Mouse (Mus musculus) hindbrain, embryonic 16.5 days (tissue): ENCODE data around the gene Tns1. TPM values are rescaled to one million over a fixed set of nuclear protein-coding genes. Genes with fewer than 3 reads are reported as not detected.
"Not testable (repeated sequence)": the region's sequence is repeated elsewhere in the genome, so short reads cannot be mapped to it uniquely, and the experiment has no call there.

Source experiments
- ATAC-seq: fragments of 200-750 bp; cut with Nextera tagmentation; 2 replicates; pipeline ENCODE4 v1.8.0; 2017; ENCODE audit warnings: moderate TSS enrichment, moderate library complexity
- H3K27ac ChIP-seq: fragments of 300-500 bp; sonication (generic); 2 replicates; pipeline ENCODE4 v1.5.1; 2014; ENCODE audit warnings: low read depth, mild to moderate bottlenecking, control low read depth, low read length, moderate library complexity
- H3K27me3 ChIP-seq: fragments of 300-500 bp; sonication (generic); replicated peaks from 2 replicates; pipeline ENCODE4 v1.6.1; 2014; ENCODE audit warnings: low read length; ENCODE audit not compliant: control insufficient read depth, insufficient read depth
- H3K36me3 ChIP-seq: fragments of 300-500 bp; sonication (generic); 2 replicates; pipeline ENCODE4 v1.6.1; 2014; ENCODE audit warnings: mild to moderate bottlenecking, low read length, moderate library complexity, mixed read lengths; ENCODE audit not compliant: control insufficient read depth, insufficient read depth
- H3K4me1 ChIP-seq: fragments of 300-500 bp; sonication (generic); 2 replicates; pipeline ENCODE4 v1.6.1; 2014; ENCODE audit warnings: low read depth, low read length; ENCODE audit not compliant: control insufficient read depth, insufficient read depth
- H3K4me2 ChIP-seq: fragments of 300-500 bp; sonication (generic); 2 replicates; pipeline ENCODE4 v1.6.1; 2014; ENCODE audit warnings: mild to moderate bottlenecking, low read length, control low read depth, moderate library complexity
- H3K4me3 ChIP-seq: fragments of 300-500 bp; sonication (generic); 2 replicates; pipeline ENCODE4 v1.5.1; 2014; ENCODE audit warnings: mild to moderate bottlenecking, low read length, control low read depth, moderate library complexity
- H3K9ac ChIP-seq: fragments of 300-500 bp; sonication (generic); 2 replicates; pipeline ENCODE4 v1.6.1; 2014; ENCODE audit warnings: low read depth, mild to moderate bottlenecking, control low read depth, low read length, moderate library complexity
- H3K9me3 ChIP-seq: fragments of 300-500 bp; sonication (generic); 2 replicates; pipeline ENCODE4 v1.6.1; 2014; ENCODE audit warnings: mild to moderate bottlenecking, low read length, moderate library complexity; ENCODE audit not compliant: control insufficient read depth
- WGBS: fragments of 180-500 bp; shearing (Covaris S2); extraction: QIAGEN DNeasy Blood & Tissue Kit; methylation state at CpG from one replicate; pipeline ENCODE4 v1.1.7; 2014; 5-methylcytosine and 5-hydroxymethylcytosine counted together
- polyA plus RNA-seq: library from polyadenylated mRNA; unstranded; fragments of >200 nt; fragmentation: Nextera tagmentation; extraction: Ambion mirVana; gene quantifications from 2 replicates; pipeline ENCODE4 v1.2.1, GENCODE M21; 2015

The Tns1 gene
- 13.5 and 13.7 TPM in 2 replicates for polyA plus RNA-seq

- peak within 1 kb of the TSS; percentile 52 for H3K4me3 ChIP-seq
- H3K9ac ChIP-seq: peak within 1 kb of the TSS; percentile 69
- no peaks in the 10 kb centered on the region for H3K9me3 ChIP-seq
- WGBS: under 1% methylated on average over 74 of the region's 84 CpGs
- peaks cover 10% of the 10 kb centered on the region for H3K27me3 ChIP-seq
- H3K4me2 ChIP-seq: peak within 1 kb of the TSS; percentile 90
- no peaks in the 10 kb centered on the region for H3K36me3 ChIP-seq
- no peak within 1 kb of the TSS for H3K27ac ChIP-seq
- peak; percentile 67 for ATAC-seq
- peaks cover 23% of the 10 kb centered on the region for H3K4me1 ChIP-seq
These were observed at the start of gene Tns1 for GRCm38 (mm10) chr1:74124021-74124981. Gene Tns1, minus strand, starts transcription at chr1:74124449.

GRCm38 (mm10) chr1:74172722-74173121 is 48.5 kb upstream of the Tns1 start:
- no peaks in the 10 kb centered on the region for H3K4me1 ChIP-seq
- no peaks in the 10 kb centered on the region for H3K36me3 ChIP-seq
- no peak overlapping the region for H3K9ac ChIP-seq
- H3K4me3 ChIP-seq: no peak overlapping the region
- H3K27me3 ChIP-seq: no peaks in the 10 kb centered on the region
- H3K27ac ChIP-seq: no peak overlapping the region
- H3K9me3 ChIP-seq: no peaks in the 10 kb centered on the region
- 96% methylated on average over 3 of the region's 3 CpGs for WGBS
- ATAC-seq: no peak
- no peak overlapping the region for H3K4me2 ChIP-seq

GRCm38 (mm10) chr1:74169721-74170120 is 45.5 kb upstream of the Tns1 start:
- no peak for ATAC-seq
- WGBS: 88% methylated on average over 3 of the region's 3 CpGs
- Histone ChIP-seq H3K36me3 (no peaks in the 10 kb centered on the region), H3K27ac (no peak overlapping the region), H3K9me3 (no peaks in the 10 kb centered on the region), H3K27me3 (no peaks in the 10 kb centered on the region), H3K4me1 (no peaks in the 10 kb centered on the region), H3K4me3 (no peak overlapping the region), H3K9ac (no peak overlapping the region), H3K4me2 (no peak overlapping the region)

GRCm38 (mm10) chr1:74167136-74167535 is 42.9 kb upstream of the Tns1 start:
- no peaks in the 10 kb centered on the region for H3K36me3 ChIP-seq
- H3K9ac ChIP-seq: no peak overlapping the region
- H3K27me3 ChIP-seq: no peaks in the 10 kb centered on the region
- 89% methylated on average over 5 of the region's 5 CpGs for WGBS
- no peak overlapping the region for H3K4me2 ChIP-seq
- H3K4me1 ChIP-seq: no peaks in the 10 kb centered on the region
- H3K9me3 ChIP-seq: no peaks in the 10 kb centered on the region
- no peak for ATAC-seq
- no peak overlapping the region for H3K27ac ChIP-seq
- no peak overlapping the region for H3K4me3 ChIP-seq

- Histone ChIP-seq H3K4me1 (no peaks in the 10 kb centered on the region), H3K27ac (no peak overlapping the region), H3K9me3 (no peaks in the 10 kb centered on the region), H3K4me2 (no peak overlapping the region), H3K36me3 (no peaks in the 10 kb centered on the region), H3K9ac (no peak overlapping the region), H3K27me3 (no peaks in the 10 kb centered on the region), H3K4me3 (no peak overlapping the region)
- 74% methylated on average over 2 of the region's 2 CpGs for WGBS
- ATAC-seq: no peak
These were observed 35.8 kb upstream of the Tns1 start for GRCm38 (mm10) chr1:74160036-74160435.

GRCm38 (mm10) chr1:74159613-74160012 is 35.4 kb upstream of the Tns1 start:
- ATAC-seq, H3K9ac ChIP-seq: not testable (repeated sequence)
- WGBS: 83% methylated on average over 4 of the region's 5 CpGs

GRCm38 (mm10) chr1:74156381-74156910 is 32.2 kb upstream of the Tns1 start:
- no peak overlapping the region for H3K4me3 ChIP-seq
- H3K9ac ChIP-seq: no peak overlapping the region
- no peak overlapping the region for H3K4me2 ChIP-seq
- H3K27me3 ChIP-seq: no peaks in the 10 kb centered on the region
- WGBS: 76% methylated on average over 14 of the region's 14 CpGs
- no peaks in the 10 kb centered on the region for H3K9me3 ChIP-seq
- no peaks in the 10 kb centered on the region for H3K36me3 ChIP-seq
- no peak for ATAC-seq
- no peak overlapping the region for H3K27ac ChIP-seq
- no peaks in the 10 kb centered on the region for H3K4me1 ChIP-seq

More at GRCm38 (mm10) chr1:74159613-74160012, 35.4 kb upstream of the Tns1 start:
- not testable (repeated sequence) for H3K9me3 ChIP-seq, H3K4me2 ChIP-seq, H3K4me1 ChIP-seq, H3K27ac ChIP-seq, H3K4me3 ChIP-seq, H3K36me3 ChIP-seq, H3K27me3 ChIP-seq

GRCm38 (mm10) chr1:74155435-74156012 is 31.3 kb upstream of the Tns1 start:
- no peak for ATAC-seq
- no peaks in the 10 kb centered on the region for H3K36me3 ChIP-seq
- H3K4me3 ChIP-seq: no peak overlapping the region
- no peaks in the 10 kb centered on the region for H3K27me3 ChIP-seq
- H3K4me2 ChIP-seq: no peak overlapping the region
- H3K9ac ChIP-seq: no peak overlapping the region
- H3K27ac ChIP-seq: no peak overlapping the region
- H3K9me3 ChIP-seq: no peaks in the 10 kb centered on the region
- H3K4me1 ChIP-seq: no peaks in the 10 kb centered on the region
- WGBS: 95% methylated on average over 6 of the region's 6 CpGs
